Mouse (Mus musculus): ENCODE results near the gene Birc7.
A peak's percentile ranks its signal among the peaks of the same experiment; 100 is the strongest.

Birc7 gene

GRCm38 (mm10) chr2:180966092-180966882 lies 37.5 kb downstream of the Birc7 start:
- DNase-seq (ENCODE audit: low spot score in 2 of 2) = peak in 1 of 2 experiments; percentile 34

DNA sequence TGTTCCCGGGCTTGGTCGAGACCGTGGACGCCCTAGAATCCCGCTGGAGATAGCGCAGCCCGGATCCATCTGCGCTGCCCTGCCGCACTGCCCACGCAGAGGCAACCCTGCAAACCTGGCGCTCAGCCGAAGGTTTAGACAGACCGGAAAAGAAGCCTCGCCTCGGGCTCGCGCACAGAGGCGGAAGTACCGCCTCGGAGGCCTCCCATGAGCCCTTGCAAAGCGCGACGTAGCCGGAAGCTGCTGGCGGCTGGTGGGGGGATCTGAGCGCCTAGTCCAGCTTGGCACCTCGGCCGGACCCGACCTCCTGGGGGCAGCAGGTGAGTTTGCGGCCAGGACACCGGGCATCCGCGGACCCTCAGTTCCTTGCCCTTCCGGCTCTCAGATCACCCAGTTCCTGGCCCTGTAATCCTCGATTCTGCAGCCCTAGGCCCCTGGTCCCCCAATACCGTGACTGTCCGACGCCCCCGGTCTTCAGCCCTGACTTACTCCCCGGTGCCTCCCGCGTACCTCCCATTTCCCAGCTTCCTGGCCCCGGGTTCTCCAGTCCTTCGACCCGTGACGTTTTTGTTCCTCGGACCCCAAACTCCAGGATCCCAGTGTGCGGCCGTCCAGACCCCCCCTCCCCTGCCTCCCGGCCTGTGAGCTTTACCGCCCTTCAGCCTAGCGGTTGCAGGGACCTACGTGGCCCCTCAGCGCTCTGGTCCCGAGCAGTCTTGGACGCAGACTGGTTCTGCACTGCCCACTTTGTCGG lies 38.4 kb downstream of the Birc7 start, which contains the start of gene Arfgap1:
TSS of gene Arfgap1 (plus strand) at position 216 of the 754 bp plus-strand sequence.
- DNase-seq (ENCODE audit: low spot score in 2 of 2) = peak; percentile 75 to 93

DNA sequence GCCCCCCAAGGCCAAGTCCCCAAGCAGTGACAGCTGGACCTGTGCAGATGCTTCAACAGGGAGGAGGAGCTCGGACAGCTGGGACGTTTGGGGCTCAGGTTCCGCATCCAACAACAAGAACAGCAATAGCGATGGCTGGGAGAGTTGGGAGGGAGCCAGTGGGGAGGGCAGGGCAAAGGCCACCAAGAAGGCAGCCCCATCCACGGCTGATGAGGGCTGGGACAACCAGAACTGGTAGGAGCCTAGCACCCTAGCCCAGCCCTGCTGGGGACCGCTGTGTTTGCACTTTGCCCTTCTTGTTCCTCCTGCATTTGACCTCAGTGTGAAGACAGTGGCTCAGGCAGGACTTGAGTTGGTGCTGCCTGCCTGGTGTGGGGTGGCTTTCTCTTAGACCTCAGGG lies 52.3 kb downstream of the Birc7 start:
- DNase-seq (ENCODE audit: low spot score in 2 of 2) = no peak
